Mouse (Mus musculus): ENCODE measurements around the gene C3ar1. TPM values are rescaled to one million over a fixed set of nuclear protein-coding genes. Genes with fewer than 3 reads are reported as not detected.

C3ar1 gene
- polyA plus RNA-seq, 1 experiment from 2014 or later: 1.2 TPM

DNA sequence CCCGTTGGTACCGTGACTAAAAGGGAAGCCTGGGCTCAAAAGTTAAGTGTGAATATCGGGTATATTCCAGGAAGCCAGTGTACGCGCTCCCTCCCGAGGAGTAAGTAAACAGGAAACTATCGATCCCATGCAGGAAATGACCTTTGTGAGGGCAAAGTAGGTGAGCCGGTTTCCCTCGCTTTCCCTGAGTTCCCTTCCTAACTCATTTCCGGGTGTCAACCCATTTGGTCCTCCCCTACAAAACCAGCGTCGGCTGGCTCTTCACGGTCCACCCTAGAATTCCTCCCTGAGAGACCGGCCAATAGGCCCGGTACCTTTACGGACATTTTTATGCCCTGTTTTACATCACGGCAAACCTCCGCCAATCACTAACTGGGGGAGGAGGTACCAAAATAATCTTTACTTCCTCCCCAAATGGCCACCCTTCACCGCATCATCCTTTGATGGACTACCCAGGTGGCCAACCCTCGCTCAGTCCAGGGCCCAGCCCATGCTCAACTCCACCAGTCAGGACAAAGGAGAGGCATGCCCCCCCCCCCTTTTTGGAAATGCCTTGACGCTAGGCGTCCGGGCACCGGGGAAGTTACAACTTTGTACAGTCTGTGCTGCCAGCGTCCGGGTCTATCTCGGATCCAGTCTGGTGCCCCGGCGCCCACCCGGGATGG, 45.2 kb downstream of the C3ar1 start:
- H3K27me3 ChIP-seq (replicated peaks; ENCODE audit: control insufficient read depth, insufficient read depth, low read length): no peaks in the 10 kb centered on the region
- peak overlapping the region; percentile 74 for H3K4me2 ChIP-seq (ENCODE audit: low read length)
- DNase-seq (ENCODE audit: low spot score): peak; percentile 99
- no peaks in the 10 kb centered on the region; the same call in 1 of the 2 replicates for H3K4me1 ChIP-seq (ENCODE audit: control insufficient read depth, insufficient read depth, low read length)
- H3K27ac ChIP-seq (ENCODE audit: low read depth, low read length): peak overlapping the region; percentile 97
- no peaks in the 10 kb centered on the region for H3K36me3 ChIP-seq (ENCODE audit: control insufficient read depth, insufficient read depth, low read length)
- under 1% methylated on average over 30 of the region's 30 CpGs for WGBS
- H3K9ac ChIP-seq (ENCODE audit: low read length): peak overlapping the region; percentile 76
- no peaks in the 10 kb centered on the region for H3K9me3 ChIP-seq (replicated peaks; ENCODE audit: control insufficient read depth, low read length)
- ATAC-seq: peak; percentile 99
- H3K4me3 ChIP-seq (ENCODE audit: low read depth, low read length): peak overlapping the region; percentile 61

GRCm38 (mm10) chr6:122810022-122810614, 45.8 kb downstream of the C3ar1 start:
- Histone ChIP-seq H3K4me3 (ENCODE audit: low read depth, low read length) (peak overlapping the region; percentile 61), H3K36me3 (ENCODE audit: control insufficient read depth, insufficient read depth, low read length) (no peaks in the 10 kb centered on the region)
- no peak; the same call in 1 of the 2 replicates for ATAC-seq

GRCm38 (mm10) chr6:122804418-122804817, 51.5 kb downstream of the C3ar1 start:
- Histone ChIP-seq H3K9ac (ENCODE audit: low read length) (no peak overlapping the region), H3K9me3 (replicated peaks; ENCODE audit: control insufficient read depth, low read length) (no peaks in the 10 kb centered on the region), H3K4me3 (ENCODE audit: low read depth, low read length) (no peak overlapping the region), H3K27ac (ENCODE audit: low read depth, low read length) (no peak overlapping the region), H3K4me2 (ENCODE audit: low read length) (no peak overlapping the region), H3K27me3 (replicated peaks; ENCODE audit: control insufficient read depth, insufficient read depth, low read length) (peaks cover 9% of the 10 kb centered on the region; the same call in 1 of the 2 replicates), H3K36me3 (ENCODE audit: control insufficient read depth, insufficient read depth, low read length) (no peaks in the 10 kb centered on the region), H3K4me1 (ENCODE audit: control insufficient read depth, insufficient read depth, low read length) (no peaks in the 10 kb centered on the region)
- WGBS: 36% methylated on average over 5 of the region's 5 CpGs
- peak; percentile 71 for DNase-seq (ENCODE audit: low spot score)
- ATAC-seq: peak; percentile 16; the same call in 1 of the 2 replicates

More at GRCm38 (mm10) chr6:122810022-122810614, 45.8 kb downstream of the C3ar1 start:
- Histone ChIP-seq H3K27ac (ENCODE audit: low read depth, low read length) (peak overlapping the region; percentile 97), H3K27me3 (replicated peaks; ENCODE audit: control insufficient read depth, insufficient read depth, low read length) (no peaks in the 10 kb centered on the region), H3K9me3 (replicated peaks; ENCODE audit: control insufficient read depth, low read length) (no peaks in the 10 kb centered on the region), H3K4me2 (ENCODE audit: low read length) (peak overlapping the region; percentile 74), H3K4me1 (ENCODE audit: control insufficient read depth, insufficient read depth, low read length) (no peaks in the 10 kb centered on the region; the same call in 1 of the 2 replicates), H3K9ac (ENCODE audit: low read length) (peak overlapping the region; percentile 61)
- no peak for DNase-seq (ENCODE audit: low spot score)
- WGBS: 2% methylated on average over 11 of the region's 11 CpGs

- H3K27me3 ChIP-seq (replicated peaks; ENCODE audit: control insufficient read depth, insufficient read depth, low read length): peaks cover 9% of the 10 kb centered on the region; the same call in 1 of the 2 replicates
- peak; percentile 75 for ATAC-seq
- H3K27ac ChIP-seq (ENCODE audit: low read depth, low read length): no peak overlapping the region
These were observed 54.0 kb downstream of the C3ar1 start for GRCm38 (mm10) chr6:122801801-122802514.

GRCm38 (mm10) chr6:122801301-122801800, 54.6 kb downstream of the C3ar1 start, which contains the start of gene Slc2a3:
Slc2a3 (minus strand) TSS chr6:122801640.
- DNase-seq (ENCODE audit: low spot score): peak; percentile 51
- Histone ChIP-seq H3K36me3 (ENCODE audit: control insufficient read depth, insufficient read depth, low read length) (no peaks in the 10 kb centered on the region), H3K9me3 (replicated peaks; ENCODE audit: control insufficient read depth, low read length) (no peaks in the 10 kb centered on the region), H3K4me3 (ENCODE audit: low read depth, low read length) (peak within 1 kb of the TSS; percentile 53), H3K4me1 (ENCODE audit: control insufficient read depth, insufficient read depth, low read length) (no peaks in the 10 kb centered on the region), H3K4me2 (ENCODE audit: low read length) (peak within 1 kb of the TSS; percentile 98), H3K27ac (ENCODE audit: low read depth, low read length) (no peak within 1 kb of the TSS), H3K9ac (ENCODE audit: low read length) (peak within 1 kb of the TSS; percentile 77), H3K27me3 (replicated peaks; ENCODE audit: control insufficient read depth, insufficient read depth, low read length) (peaks cover 9% of the 10 kb centered on the region; the same call in 1 of the 2 replicates)
- under 1% methylated on average over 44 of the region's 46 CpGs for WGBS
- ATAC-seq: peak; percentile 75

More at GRCm38 (mm10) chr6:122801801-122802514, 54.0 kb downstream of the C3ar1 start:
- H3K9ac ChIP-seq (ENCODE audit: low read length): peak overlapping the region; percentile 77
- H3K36me3 ChIP-seq (ENCODE audit: control insufficient read depth, insufficient read depth, low read length): no peaks in the 10 kb centered on the region
- peak; percentile 61 for DNase-seq (ENCODE audit: low spot score)
- no peaks in the 10 kb centered on the region for H3K4me1 ChIP-seq (ENCODE audit: control insufficient read depth, insufficient read depth, low read length)
- 3% methylated on average over 34 of the region's 34 CpGs for WGBS
- peak overlapping the region; percentile 53 for H3K4me3 ChIP-seq (ENCODE audit: low read depth, low read length)
- peak overlapping the region; percentile 98 for H3K4me2 ChIP-seq (ENCODE audit: low read length)
- H3K9me3 ChIP-seq (replicated peaks; ENCODE audit: control insufficient read depth, low read length): no peaks in the 10 kb centered on the region

DNA sequence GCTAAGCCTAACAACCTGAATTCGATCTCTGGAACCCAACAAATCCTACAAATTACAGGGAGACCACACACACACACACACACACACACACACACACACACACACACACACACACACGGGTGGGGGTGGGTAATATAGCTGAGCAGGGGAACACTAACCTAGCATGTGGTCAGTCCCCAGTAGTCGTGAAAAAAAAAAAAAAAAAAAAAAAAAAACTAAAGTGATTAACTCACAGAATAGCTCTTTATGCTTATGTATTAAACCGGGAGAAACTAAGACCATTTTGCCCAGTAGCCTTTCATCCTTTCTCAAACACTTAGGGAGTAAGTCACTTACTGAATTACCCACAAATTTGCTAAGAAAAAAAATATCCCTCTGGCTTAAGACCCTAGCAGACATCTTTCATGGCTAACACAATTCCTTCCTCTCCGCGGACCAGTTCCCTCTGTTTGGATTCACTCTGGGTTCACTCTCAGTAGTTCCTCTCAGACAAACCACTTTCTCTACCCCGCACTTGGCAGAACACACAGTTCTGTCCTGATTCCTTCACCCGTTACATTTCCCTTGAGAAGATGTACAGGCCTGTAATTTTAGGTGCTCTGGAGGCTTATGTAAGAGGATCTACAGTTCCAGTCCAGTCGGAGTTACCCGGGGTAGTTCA, 55.2 kb downstream of the C3ar1 start:
- H3K27ac ChIP-seq (ENCODE audit: low read depth, low read length): no peak overlapping the region

More for the DNA sequence above, 55.2 kb downstream of the C3ar1 start:
- Histone ChIP-seq H3K4me3 (ENCODE audit: low read depth, low read length) (peak overlapping the region; percentile 53), H3K36me3 (ENCODE audit: control insufficient read depth, insufficient read depth, low read length) (no peaks in the 10 kb centered on the region), H3K4me2 (ENCODE audit: low read length) (peak overlapping the region; percentile 98), H3K9me3 (replicated peaks; ENCODE audit: control insufficient read depth, low read length) (no peaks in the 10 kb centered on the region), H3K27me3 (replicated peaks; ENCODE audit: control insufficient read depth, insufficient read depth, low read length) (peaks cover 9% of the 10 kb centered on the region; the same call in 1 of the 2 replicates), H3K4me1 (ENCODE audit: control insufficient read depth, insufficient read depth, low read length) (no peaks in the 10 kb centered on the region), H3K9ac (ENCODE audit: low read length) (peak overlapping the region; percentile 77)
- WGBS: 41% methylated on average over 10 of the region's 10 CpGs
- DNase-seq (ENCODE audit: low spot score): no peak
- no peak for ATAC-seq

Small RNA genes within 50 kb of the gene (microRNA-seq; reads per million reads assigned to microRNA genes)
- 0.40 reads per million for gene Mir7231

Other genes starting within 250 kb of the C3ar1 start
- gene Gdf3, start 246.1 kb downstream of the C3ar1 start, polyA plus RNA-seq (2014; fragmentation: Nextera tagmentation; extraction: Ambion mirVana): not detected in 2 replicates
- not detected in 2 replicates for gene Dppa3, start 229.8 kb downstream of the C3ar1 start, polyA plus RNA-seq (2014; fragmentation: Nextera tagmentation; extraction: Ambion mirVana)
- gene Nanog, start 148.7 kb downstream of the C3ar1 start, polyA plus RNA-seq (2014; fragmentation: Nextera tagmentation; extraction: Ambion mirVana): 0.12 and 0.30 TPM in 2 replicates
- 15.6 and 18.1 TPM in 2 replicates for gene Slc2a3, start 54.5 kb downstream of the C3ar1 start, polyA plus RNA-seq (2014; fragmentation: Nextera tagmentation; extraction: Ambion mirVana)
- gene Foxj2, start 36.2 kb downstream of the C3ar1 start, polyA plus RNA-seq (2014; fragmentation: Nextera tagmentation; extraction: Ambion mirVana): 4.9 and 6.4 TPM in 2 replicates
- 106 and 123 TPM in 2 replicates for gene Necap1, start 18.3 kb upstream of the C3ar1 start, polyA plus RNA-seq (2014; fragmentation: Nextera tagmentation; extraction: Ambion mirVana)
- 1.2 TPM in 2 replicates for gene Clec4a1, start 65.7 kb upstream of the C3ar1 start, polyA plus RNA-seq (2014; fragmentation: Nextera tagmentation; extraction: Ambion mirVana)
- 0.69 and 0.84 TPM in 2 replicates for gene Clec4a3, start 96.4 kb upstream of the C3ar1 start, polyA plus RNA-seq (2014; fragmentation: Nextera tagmentation; extraction: Ambion mirVana)
- gene Clec4a4, start 134.2 kb upstream of the C3ar1 start, polyA plus RNA-seq (2014; fragmentation: Nextera tagmentation; extraction: Ambion mirVana): not detected in 2 replicates
- gene Clec4b1, start 193.8 kb upstream of the C3ar1 start, polyA plus RNA-seq (2014; fragmentation: Nextera tagmentation; extraction: Ambion mirVana): not detected in 2 replicates